Mouse (Mus musculus): ENCODE measurements around the gene Srrd.

Gene Srrd

GRCm38 (mm10) chr5:112289236-112289635 lies 53.6 kb downstream of the Srrd start:
- in situ Hi-C loops (cut with MboI, MseI) = no loop called here

GRCm38 (mm10) chr5:112288193-112289141 lies 54.4 kb downstream of the Srrd start:
- in situ Hi-C loops (cut with MboI, MseI) = no loop called here

GRCm38 (mm10) chr5:112287652-112288051 lies 55.2 kb downstream of the Srrd start:
- in situ Hi-C loops (cut with MboI, MseI) = no loop called here
